Mouse (Mus musculus) G1E (cell line): ENCODE results near the gene Capn9.

Experiments used
- CTCF ChIP-seq: IDR thresholded peaks from 2 replicates; pipeline ENCODE4 v1.5.1; 2012; ENCODE audit warnings: low read depth, low read length, inconsistent platforms, mixed read lengths
- GATA1 ChIP-seq: IDR thresholded peaks from 2 replicates; pipeline ENCODE4 v1.6.1; 2012; ENCODE audit warnings: borderline replicate concordance, low read length, inconsistent platforms, mixed read lengths
- TAL1 ChIP-seq: conservative IDR thresholded peaks from 2 replicates; pipeline ENCODE4 v1.6.1; 2012; ENCODE audit warnings: low read depth, low read length, inconsistent platforms, mixed read lengths

GRCm38 (mm10) chr8:124633001-124633703 lies 57.2 kb downstream of the Capn9 start:
- TF ChIP-seq CTCF (no peak), TAL1 (no peak), GATA1 (no peak)
